Mouse (Mus musculus) T-cell, adult 66 days (primary cell): ENCODE measurements around the gene Vdac2. TPM values are rescaled to one million over a fixed set of nuclear protein-coding genes. Genes with fewer than 3 reads are reported as not detected.

ENCODE experiments used
- total RNA-seq, 2 experiments: library from RNA; stranded (reverse); gene quantifications; 3 replicates in 1 of 2; 4 replicates in 1 of 2; pipeline ENCODE4 v1.2.4; 2023

The Vdac2 gene
- total RNA-seq = 100 to 1,000 TPM; 127 to 144 TPM

GRCm38 (mm10) chr14:21824938-21825337 lies at the start of gene Vdac2:
TSS of gene Vdac2 (plus strand) at chr14:21825238.

GRCm38 (mm10) chr14:21848166-21849154 lies 23.4 kb downstream of the Vdac2 start, which contains the start of gene Comtd1:
TSS of gene Comtd1 (minus strand) at chr14:21848977.

Other genes starting within 250 kb of the Vdac2 start
- not detected for gene Dupd1, start 110.7 kb upstream of the Vdac2 start, total RNA-seq
- gene Samd8, start 74.7 kb upstream of the Vdac2 start, total RNA-seq = 10 to 100 TPM; 28.5 to 40.8 TPM
- 1 to 10 TPM in 1 of 2 experiments, not detected in 1; 1.6 TPM for gene Dusp13, start 74.1 kb upstream of the Vdac2 start, total RNA-seq
- 10 to 100 TPM; 11.5 to 20.5 TPM for gene Comtd1, start 23.7 kb downstream of the Vdac2 start, total RNA-seq
- gene Zfp503, start 164.4 kb downstream of the Vdac2 start, total RNA-seq = under 1 TPM; 0.38 to 0.47 TPM
- gene Lrmda, start 194.5 kb downstream of the Vdac2 start, total RNA-seq = 1 to 10 TPM in 1 of 2 experiments, not detected in 1; 1.3 TPM